Mouse (Mus musculus): Measurements from ENCODE around the gene Ltb.

DNA sequence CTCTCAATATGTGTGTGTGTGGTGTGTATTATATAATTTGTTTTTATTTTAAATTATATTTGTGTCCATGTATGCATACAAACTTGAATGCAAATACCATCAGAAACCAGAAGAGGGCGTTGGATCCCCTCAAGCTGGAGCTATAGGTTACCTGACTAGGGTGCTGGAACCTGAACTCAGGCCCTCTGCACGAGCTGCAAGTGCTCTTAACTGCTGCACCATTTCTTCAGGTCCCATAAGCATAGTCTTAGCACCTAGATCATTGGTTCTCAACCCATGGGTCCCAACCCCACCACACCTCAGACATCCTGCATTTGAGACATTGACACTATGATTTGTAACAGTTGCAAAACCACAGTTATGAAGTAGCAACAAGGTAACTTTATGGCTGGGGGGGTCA lies 2.5 kb upstream of the Ltb start:
- TF ChIP-seq USF1 (IDR thresholded peaks at IDR 0.05; ENCODE audit: low read depth) (no peak), E2F4 (IDR thresholded peaks at IDR 0.05; ENCODE audit: insufficient read depth) (no peak), CEBPB (IDR thresholded peaks at IDR 0.05; ENCODE audit: insufficient read depth, poor library complexity, severe bottlenecking) (no peak), POLR2A (IDR thresholded peaks at IDR 0.05; ENCODE audit: insufficient read length, low read depth) (no peak), MYOD1 (IDR thresholded peaks at IDR 0.05; ENCODE audit: control insufficient read depth in 1 of 3, insufficient read length in 2 of 3, low read depth in 2 of 3) (no peak)
